Mouse (Mus musculus): ENCODE results near the gene Gm13090. TPM values are rescaled to one million over a fixed set of nuclear protein-coding genes. Genes with fewer than 3 reads are reported as not detected.

Gene Gm13090
- polyA plus RNA-seq, 1 experiment from 2014 or later, result not detected

GRCm38 (mm10) chr4:151129725-151130557 is 40.6 kb downstream of the Gm13090 start:
- H3K4me1 ChIP-seq (ENCODE audit: control insufficient read depth, low read depth, low read length), result no peaks in the 10 kb centered on the region
- peaks cover 27% of the 10 kb centered on the region for H3K27me3 ChIP-seq (ENCODE audit: control insufficient read depth, insufficient read depth, low read depth, low read length)
- no peak for ATAC-seq (ENCODE audit: low read depth)
- 45% methylated on average over 16 of the region's 16 CpGs for WGBS (ENCODE audit: insufficient replicate concordance)
- H3K27ac ChIP-seq (ENCODE audit: low read length), result no peak overlapping the region
- H3K36me3 ChIP-seq (ENCODE audit: control insufficient read depth, insufficient read depth), result no peaks in the 10 kb centered on the region
- no peak overlapping the region for H3K4me3 ChIP-seq (ENCODE audit: low read depth, low read length)
- H3K4me2 ChIP-seq (ENCODE audit: low read depth, low read length), result no peak overlapping the region
- H3K9ac ChIP-seq (ENCODE audit: low read depth, low read length), result no peak overlapping the region
- no peaks in the 10 kb centered on the region for H3K9me3 ChIP-seq (replicated peaks; ENCODE audit: control insufficient read depth, low read length)

- Histone ChIP-seq H3K27ac (ENCODE audit: low read length) (no peak overlapping the region), H3K9me3 (replicated peaks; ENCODE audit: control insufficient read depth, low read length) (no peaks in the 10 kb centered on the region), H3K4me2 (ENCODE audit: low read depth, low read length) (no peak overlapping the region), H3K27me3 (ENCODE audit: control insufficient read depth, insufficient read depth, low read depth, low read length) (peaks cover 27% of the 10 kb centered on the region), H3K4me3 (ENCODE audit: low read depth, low read length) (no peak overlapping the region), H3K9ac (ENCODE audit: low read depth, low read length) (no peak overlapping the region), H3K36me3 (ENCODE audit: control insufficient read depth, insufficient read depth) (no peaks in the 10 kb centered on the region), H3K4me1 (ENCODE audit: control insufficient read depth, low read depth, low read length) (no peaks in the 10 kb centered on the region)
- ATAC-seq (ENCODE audit: low read depth), result no peak
- 53% methylated on average over 9 of the region's 9 CpGs for WGBS (ENCODE audit: insufficient replicate concordance)
Observed at GRCm38 (mm10) chr4:151130756-151131490, 41.6 kb downstream of the Gm13090 start.

DNA sequence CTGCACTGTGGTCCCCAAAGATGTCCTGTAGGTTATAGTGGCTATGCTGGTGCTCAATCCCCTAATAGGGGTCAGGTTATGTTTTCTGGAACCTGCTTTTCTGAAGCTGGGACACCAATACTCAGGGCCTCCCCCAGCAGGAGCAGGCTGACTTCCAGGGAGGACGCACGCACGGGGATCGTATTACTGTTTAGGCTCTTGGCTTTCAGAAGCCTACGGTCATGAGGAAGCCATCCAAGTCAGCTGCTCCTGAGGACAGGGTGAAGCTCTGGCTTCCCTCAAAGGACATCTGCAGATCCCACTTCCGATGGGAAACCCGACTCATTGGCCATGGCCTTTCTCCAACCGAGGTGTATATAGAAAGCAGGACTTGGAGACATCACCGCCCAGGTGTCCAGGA is 43.1 kb downstream of the Gm13090 start:
- no peak overlapping the region for H3K27ac ChIP-seq (ENCODE audit: low read length)
- 65% methylated on average over 9 of the region's 9 CpGs for WGBS (ENCODE audit: insufficient replicate concordance)
- ATAC-seq (ENCODE audit: low read depth), result no peak
- H3K9me3 ChIP-seq (replicated peaks; ENCODE audit: control insufficient read depth, low read length), result no peaks in the 10 kb centered on the region
- H3K4me1 ChIP-seq (ENCODE audit: control insufficient read depth, low read depth, low read length), result no peaks in the 10 kb centered on the region
- H3K9ac ChIP-seq (ENCODE audit: low read depth, low read length), result no peak overlapping the region
- H3K4me3 ChIP-seq (ENCODE audit: low read depth, low read length), result no peak overlapping the region
- H3K36me3 ChIP-seq (ENCODE audit: control insufficient read depth, insufficient read depth), result no peaks in the 10 kb centered on the region
- H3K4me2 ChIP-seq (ENCODE audit: low read depth, low read length), result no peak overlapping the region
- peaks cover 27% of the 10 kb centered on the region for H3K27me3 ChIP-seq (ENCODE audit: control insufficient read depth, insufficient read depth, low read depth, low read length)

- no peak for ATAC-seq (ENCODE audit: low read depth)
- WGBS (ENCODE audit: insufficient replicate concordance), result 45% methylated on average over 4 of the region's 4 CpGs
Observed at GRCm38 (mm10) chr4:151133760-151134159, 44.4 kb downstream of the Gm13090 start.

GRCm38 (mm10) chr4:151135491-151135890 is 46.1 kb downstream of the Gm13090 start:
- Histone ChIP-seq H3K27ac (ENCODE audit: low read length) (no peak overlapping the region), H3K4me3 (ENCODE audit: low read depth, low read length) (no peak overlapping the region), H3K4me1 (ENCODE audit: control insufficient read depth, low read depth, low read length) (no peaks in the 10 kb centered on the region), H3K9me3 (replicated peaks; ENCODE audit: control insufficient read depth, low read length) (no peaks in the 10 kb centered on the region), H3K9ac (ENCODE audit: low read depth, low read length) (no peak overlapping the region), H3K27me3 (ENCODE audit: control insufficient read depth, insufficient read depth, low read depth, low read length) (peaks cover 15% of the 10 kb centered on the region), H3K4me2 (ENCODE audit: low read depth, low read length) (no peak overlapping the region), H3K36me3 (ENCODE audit: control insufficient read depth, insufficient read depth) (no peaks in the 10 kb centered on the region)
- 73% methylated on average over 8 of the region's 8 CpGs for WGBS (ENCODE audit: insufficient replicate concordance)
- ATAC-seq (ENCODE audit: low read depth), result no peak

More at GRCm38 (mm10) chr4:151133760-151134159, 44.4 kb downstream of the Gm13090 start:
- no peak overlapping the region for H3K9ac ChIP-seq (ENCODE audit: low read depth, low read length)
- H3K4me1 ChIP-seq (ENCODE audit: control insufficient read depth, low read depth, low read length), result no peaks in the 10 kb centered on the region
- no peak overlapping the region for H3K4me2 ChIP-seq (ENCODE audit: low read depth, low read length)
- peaks cover 16% of the 10 kb centered on the region for H3K27me3 ChIP-seq (ENCODE audit: control insufficient read depth, insufficient read depth, low read depth, low read length)
- no peaks in the 10 kb centered on the region for H3K36me3 ChIP-seq (ENCODE audit: control insufficient read depth, insufficient read depth)
- H3K4me3 ChIP-seq (ENCODE audit: low read depth, low read length), result no peak overlapping the region
- H3K9me3 ChIP-seq (replicated peaks; ENCODE audit: control insufficient read depth, low read length), result no peaks in the 10 kb centered on the region
- H3K27ac ChIP-seq (ENCODE audit: low read length), result no peak overlapping the region

DNA sequence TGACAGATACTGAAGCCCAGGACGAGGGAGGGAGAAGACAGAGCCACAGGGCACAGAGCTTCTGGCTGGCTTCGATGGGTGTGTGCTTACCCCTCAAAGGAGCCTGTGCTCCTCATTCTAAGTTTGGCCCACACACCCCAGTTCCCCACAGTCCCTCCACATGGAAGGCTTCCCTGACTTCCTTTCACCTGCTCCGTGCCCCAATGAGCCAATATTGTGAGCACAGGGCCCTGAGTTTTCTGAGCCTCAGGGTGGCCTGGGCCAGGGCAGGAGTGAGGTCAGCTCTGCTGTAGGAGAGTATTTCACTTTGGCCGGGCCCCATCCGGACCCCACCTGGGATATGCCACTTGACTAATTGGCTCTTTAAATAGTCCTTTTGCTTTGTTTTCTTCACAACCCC is 48.3 kb downstream of the Gm13090 start:
- H3K9me3 ChIP-seq (replicated peaks; ENCODE audit: control insufficient read depth, low read length), result no peaks in the 10 kb centered on the region
- H3K4me3 ChIP-seq (ENCODE audit: low read depth, low read length), result no peak overlapping the region
- no peak overlapping the region for H3K9ac ChIP-seq (ENCODE audit: low read depth, low read length)
- H3K27me3 ChIP-seq (ENCODE audit: control insufficient read depth, insufficient read depth, low read depth, low read length), result peaks cover 25% of the 10 kb centered on the region
- WGBS (ENCODE audit: insufficient replicate concordance), result 55% methylated on average over 5 of the region's 5 CpGs
- no peak for ATAC-seq (ENCODE audit: low read depth)
- no peaks in the 10 kb centered on the region for H3K4me1 ChIP-seq (ENCODE audit: control insufficient read depth, low read depth, low read length)
- no peaks in the 10 kb centered on the region for H3K36me3 ChIP-seq (ENCODE audit: control insufficient read depth, insufficient read depth)
- no peak overlapping the region for H3K27ac ChIP-seq (ENCODE audit: low read length)
- no peak overlapping the region for H3K4me2 ChIP-seq (ENCODE audit: low read depth, low read length)

GRCm38 (mm10) chr4:151138135-151138534 is 48.8 kb downstream of the Gm13090 start:
- Histone ChIP-seq H3K9me3 (replicated peaks; ENCODE audit: control insufficient read depth, low read length) (no peaks in the 10 kb centered on the region), H3K36me3 (ENCODE audit: control insufficient read depth, insufficient read depth) (no peaks in the 10 kb centered on the region), H3K4me1 (ENCODE audit: control insufficient read depth, low read depth, low read length) (no peaks in the 10 kb centered on the region), H3K27me3 (ENCODE audit: control insufficient read depth, insufficient read depth, low read depth, low read length) (peaks cover 25% of the 10 kb centered on the region), H3K4me2 (ENCODE audit: low read depth, low read length) (no peak overlapping the region), H3K9ac (ENCODE audit: low read depth, low read length) (no peak overlapping the region), H3K4me3 (ENCODE audit: low read depth, low read length) (no peak overlapping the region), H3K27ac (ENCODE audit: low read length) (no peak overlapping the region)
- no peak for ATAC-seq (ENCODE audit: low read depth)
- WGBS (ENCODE audit: insufficient replicate concordance), result 20% methylated on average over 10 of the region's 10 CpGs

DNA sequence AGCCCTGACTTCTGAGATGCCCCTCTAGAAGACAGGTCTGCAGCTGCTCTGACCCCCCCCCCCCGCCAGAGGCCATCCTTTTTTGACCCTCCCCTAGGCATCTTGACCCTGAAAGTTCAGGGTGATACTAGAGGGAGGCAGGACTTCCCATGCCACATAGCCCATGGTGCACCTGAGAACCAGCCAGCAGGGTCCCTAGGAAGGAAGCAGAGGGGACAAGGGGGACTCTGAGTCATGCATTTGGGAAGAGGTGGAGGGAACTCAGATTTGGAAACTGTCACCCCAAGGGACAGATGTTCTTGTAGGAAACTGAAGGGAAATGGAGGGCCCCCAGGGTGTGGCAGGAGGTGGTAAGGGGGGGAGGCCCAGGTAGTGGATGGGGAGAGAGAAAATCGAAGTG is 49.2 kb downstream of the Gm13090 start:
- no peaks in the 10 kb centered on the region for H3K4me1 ChIP-seq (ENCODE audit: control insufficient read depth, low read depth, low read length)
- WGBS (ENCODE audit: insufficient replicate concordance), result 0% methylated on average over 2 of the region's 2 CpGs
- no peak overlapping the region for H3K4me3 ChIP-seq (ENCODE audit: low read depth, low read length)
- H3K36me3 ChIP-seq (ENCODE audit: control insufficient read depth, insufficient read depth), result no peaks in the 10 kb centered on the region
- H3K27ac ChIP-seq (ENCODE audit: low read length), result no peak overlapping the region
- no peak overlapping the region for H3K9ac ChIP-seq (ENCODE audit: low read depth, low read length)
- peaks cover 25% of the 10 kb centered on the region for H3K27me3 ChIP-seq (ENCODE audit: control insufficient read depth, insufficient read depth, low read depth, low read length)
- H3K4me2 ChIP-seq (ENCODE audit: low read depth, low read length), result no peak overlapping the region
- ATAC-seq (ENCODE audit: low read depth), result no peak
- no peaks in the 10 kb centered on the region for H3K9me3 ChIP-seq (replicated peaks; ENCODE audit: control insufficient read depth, low read length)

Measured in liver, embryonic 16.5 days (tissue).